Mouse (Mus musculus) brain, embryonic 18.5 days (tissue): ENCODE measurements at regions not wholly inside any gene's neighbourhood (a gene's known extent, or its start where the extent isn't known, plus 50 kb on each side); places are given as distances from the start of the nearest gene placed in this dataset.

Experiments used
- DNase-seq: peaks from one replicate; pipeline ENCODE4 v3.0.0-alpha.2; 2012; ENCODE audit warnings: low read depth, low spot score

- DNase-seq = no peak
These were observed 320.0 kb downstream of the Prr30 start for GRCm38 (mm10) chr14:100880103-100880502.

GRCm38 (mm10) chr14:100867790-100868189, 332.3 kb downstream of the Prr30 start:
- DNase-seq = no peak

- DNase-seq = no peak
These were observed 335.3 kb downstream of the Prr30 start for GRCm38 (mm10) chr14:100864792-100865191.

DNA sequence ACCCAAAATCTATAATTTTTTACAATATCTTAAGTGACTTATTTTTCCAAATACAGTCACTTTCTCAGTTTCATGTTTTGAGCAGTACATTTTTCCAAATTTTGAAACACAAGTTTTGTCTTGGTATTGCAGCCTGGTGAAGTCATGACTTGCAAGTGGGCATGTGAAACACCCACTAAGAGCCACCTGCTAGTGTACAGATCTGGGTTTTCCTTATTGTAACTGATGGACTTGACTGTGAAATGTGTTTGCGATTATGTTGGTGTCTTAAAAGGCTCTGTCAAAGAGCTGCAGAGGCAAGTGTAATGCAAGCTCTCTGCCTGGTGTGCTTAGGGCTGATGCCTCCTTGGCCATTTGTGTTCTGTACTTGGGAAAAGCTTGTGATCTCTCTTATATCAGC, 336.0 kb downstream of the Prr30 start:
- DNase-seq = no peak

DNA sequence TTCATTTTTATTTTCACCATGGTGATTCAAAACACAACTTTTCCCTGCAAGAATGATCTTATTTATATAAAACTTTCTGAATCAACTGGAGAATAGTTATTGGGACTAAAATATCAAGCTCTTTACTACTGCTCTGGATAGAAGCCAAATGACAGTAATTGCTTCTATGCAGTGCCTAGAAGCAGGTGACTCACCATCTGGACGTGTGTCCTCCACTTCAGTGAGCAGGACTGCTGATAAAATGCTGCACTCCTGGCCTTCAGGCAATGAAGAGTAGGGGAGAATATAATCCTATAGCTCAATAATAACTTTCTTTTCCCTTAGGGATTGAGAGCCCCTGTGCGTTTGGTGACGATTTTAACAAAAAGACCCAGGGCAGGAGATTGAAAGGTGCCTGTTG, 357.3 kb downstream of the Prr30 start:
- DNase-seq = no peak
